Mouse (Mus musculus) retina, embryonic 14.5 days (tissue): ENCODE results near the gene Lmbr1l.
"Not testable (repeated sequence)": the region's sequence is repeated elsewhere in the genome, so short reads cannot be mapped to it uniquely, and the experiment has no call there.

ENCODE experiments used
- DNase-seq: peaks from one replicate; pipeline ENCODE4 v3.0.0-alpha.2; 2015; ENCODE audit warnings: low spot score

Gene Lmbr1l

DNA sequence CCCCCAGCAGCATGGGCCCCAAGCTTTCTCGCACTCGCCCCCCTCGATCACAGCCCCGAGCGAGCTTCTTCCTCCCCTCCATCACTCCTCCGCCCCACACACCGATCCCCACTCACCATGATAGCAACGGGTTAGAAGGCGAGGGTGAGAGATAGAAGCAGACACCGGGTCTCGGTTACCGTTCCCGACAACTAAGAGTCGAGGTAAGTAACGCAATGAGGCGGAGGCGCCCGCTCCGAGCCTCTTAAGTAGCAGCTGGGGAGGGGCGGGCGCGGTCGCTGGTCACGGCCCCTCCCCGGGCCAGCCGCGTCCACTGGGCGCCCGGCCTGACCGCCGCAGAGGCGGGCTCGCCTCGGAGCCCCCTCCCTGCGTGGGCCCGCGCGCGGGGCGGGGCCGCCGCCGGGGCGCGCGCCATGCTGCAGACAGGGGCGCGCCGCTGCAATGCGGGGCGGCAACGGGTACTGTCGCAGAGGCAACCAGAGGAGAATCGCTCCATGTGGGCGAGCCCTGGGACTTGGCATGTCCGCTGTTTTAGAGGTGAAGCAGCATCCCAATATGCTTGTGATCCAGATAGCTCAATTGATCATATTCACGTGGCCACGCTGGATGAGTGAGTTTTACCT lies 16.3 kb upstream of the Lmbr1l start, which contains the start of gene Tuba1b:
TSS of gene Tuba1b (minus strand) at position 349 of the 623 bp plus-strand sequence.
- DNase-seq: peak; percentile 94

- DNase-seq: peak; percentile 98
Measured at GRCm38 (mm10) chr15:98933833-98934216, 15.8 kb upstream of the Lmbr1l start.

DNA sequence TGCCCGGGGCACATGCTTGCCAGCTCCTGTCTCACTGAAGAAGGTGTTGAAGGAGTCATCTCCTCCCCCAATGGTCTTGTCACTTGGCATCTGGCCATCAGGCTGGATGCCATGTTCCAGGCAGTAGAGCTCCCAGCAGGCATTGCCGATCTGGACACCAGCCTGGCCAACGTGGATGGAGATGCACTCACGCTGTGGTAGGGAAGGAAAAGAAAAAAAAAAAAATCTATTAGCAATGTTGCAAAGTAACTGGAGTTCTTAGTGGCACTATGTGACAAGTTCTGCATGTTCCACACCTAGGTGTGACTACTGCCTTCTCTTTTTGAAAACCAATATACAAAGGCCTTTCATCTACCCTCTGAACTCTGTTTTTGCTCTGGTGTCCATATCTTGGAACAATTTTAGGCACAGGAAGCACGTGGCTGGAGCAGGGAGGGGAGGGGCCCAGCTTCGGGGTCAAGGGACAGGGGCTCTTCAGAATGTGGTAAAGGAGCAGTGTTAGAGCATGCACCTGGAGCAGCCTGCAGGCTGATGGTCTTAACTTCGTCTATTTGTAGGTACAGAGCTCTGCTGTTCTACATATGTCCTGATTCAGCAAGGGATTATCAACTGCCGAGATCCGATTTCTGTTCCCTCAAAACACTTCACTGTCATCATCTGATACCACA lies 15.1 kb upstream of the Lmbr1l start:
- DNase-seq: not testable (repeated sequence)

DNA sequence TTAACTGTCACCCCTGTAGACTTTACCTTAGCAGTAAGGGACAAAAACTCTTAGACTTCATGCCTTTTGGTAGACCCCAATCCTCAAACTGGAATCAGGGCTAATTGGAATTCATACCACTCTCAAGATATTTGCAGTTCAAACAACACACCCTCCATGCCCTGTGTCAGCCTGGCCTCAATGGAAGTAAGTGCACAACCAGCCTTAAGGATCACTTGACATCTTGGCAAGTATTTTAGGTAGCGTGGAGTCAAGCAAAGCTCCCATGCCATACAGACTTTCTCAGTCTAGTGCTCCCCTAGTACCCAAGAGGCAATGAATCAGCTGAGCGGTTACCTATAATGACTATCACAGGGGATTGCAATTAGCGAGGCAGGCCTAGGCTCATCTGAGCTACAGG lies 13.0 kb upstream of the Lmbr1l start:
- DNase-seq: no peak

DNA sequence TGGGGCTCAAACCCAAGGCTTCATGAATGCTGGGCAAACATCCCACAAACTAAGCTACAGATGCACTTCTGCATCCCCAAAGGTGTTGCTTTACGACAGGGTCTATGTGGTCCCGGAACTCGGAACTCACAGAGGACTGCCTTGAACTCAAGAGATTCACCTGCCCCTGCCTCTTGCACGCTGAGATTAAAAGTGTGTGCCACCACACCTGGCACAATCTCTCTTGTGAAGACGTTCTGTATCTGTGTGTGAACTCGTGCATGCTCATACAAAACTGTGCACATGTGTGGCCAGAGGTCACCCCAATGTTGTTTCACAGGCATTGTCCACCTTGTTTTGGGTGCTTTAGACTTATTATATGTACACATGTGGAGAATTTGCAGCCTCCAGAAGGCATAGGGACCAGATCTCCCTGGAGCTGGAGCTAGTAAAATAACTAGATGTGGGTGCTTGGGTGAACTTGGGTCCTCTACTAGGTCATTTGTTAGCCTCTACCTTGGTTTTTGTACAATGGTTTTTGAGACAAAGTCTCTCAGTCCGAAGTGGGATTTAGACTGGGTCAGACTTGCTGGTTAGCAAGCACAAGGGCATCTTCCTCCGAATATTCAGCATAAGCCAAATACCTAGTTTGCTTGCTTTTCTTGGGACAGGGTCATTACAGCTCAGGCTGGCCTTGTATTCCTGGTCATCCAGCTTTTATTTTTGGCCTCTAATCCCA lies 12.1 kb upstream of the Lmbr1l start:
- no peak for DNase-seq

- DNase-seq: peak; percentile 89
Measured at GRCm38 (mm10) chr15:98928598-98929240, 10.7 kb upstream of the Lmbr1l start.

- DNase-seq: no peak
Measured at GRCm38 (mm10) chr15:98927566-98927965, 9.5 kb upstream of the Lmbr1l start.

- no peak for DNase-seq
Measured at GRCm38 (mm10) chr15:98924682-98925081, 6.7 kb upstream of the Lmbr1l start.

GRCm38 (mm10) chr15:98923031-98923537 lies 5.1 kb upstream of the Lmbr1l start:
- DNase-seq: no peak

DNA sequence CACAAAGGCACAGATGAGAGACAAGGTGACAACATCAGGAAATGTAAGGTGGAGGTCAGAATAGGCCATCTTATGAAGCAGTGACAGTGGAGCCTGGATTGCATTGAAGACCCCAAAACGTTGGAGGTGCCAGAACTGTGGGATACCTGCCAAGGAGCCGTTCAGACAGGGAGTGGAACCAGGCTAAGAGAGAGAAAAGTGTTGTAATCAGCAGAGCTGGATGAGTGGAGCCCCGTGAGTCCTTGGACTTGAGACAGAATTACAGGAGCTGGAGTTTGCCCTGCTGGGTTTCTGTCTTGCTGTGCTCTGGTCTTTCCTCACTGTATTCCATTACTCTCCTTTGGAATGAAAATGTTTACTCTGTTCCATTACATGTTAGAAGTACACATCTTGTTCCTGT lies 4.5 kb upstream of the Lmbr1l start:
- DNase-seq: no peak

GRCm38 (mm10) chr15:98921510-98921909 lies 3.5 kb upstream of the Lmbr1l start:
- DNase-seq: no peak

DNA sequence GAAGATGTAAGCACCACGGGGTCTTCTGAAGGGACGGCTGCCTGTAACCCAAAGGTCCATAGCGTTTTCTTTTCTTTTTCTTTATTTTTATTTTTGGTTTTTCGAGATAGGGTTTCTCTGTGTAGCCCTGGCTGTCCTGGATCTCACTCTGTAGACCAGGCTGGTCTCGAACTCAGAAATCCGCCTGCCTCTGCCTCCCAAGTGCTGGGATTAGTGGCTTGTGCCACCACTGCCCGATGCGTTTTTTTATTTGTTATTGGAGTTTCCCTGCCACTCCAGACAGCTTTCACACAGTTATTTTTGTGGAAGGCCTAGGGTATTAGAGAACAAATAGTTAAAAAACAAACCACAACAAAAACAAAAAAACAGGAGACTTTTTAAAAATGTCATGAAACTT lies 466 bp upstream of the Lmbr1l start:
- not testable (repeated sequence) for DNase-seq

DNA sequence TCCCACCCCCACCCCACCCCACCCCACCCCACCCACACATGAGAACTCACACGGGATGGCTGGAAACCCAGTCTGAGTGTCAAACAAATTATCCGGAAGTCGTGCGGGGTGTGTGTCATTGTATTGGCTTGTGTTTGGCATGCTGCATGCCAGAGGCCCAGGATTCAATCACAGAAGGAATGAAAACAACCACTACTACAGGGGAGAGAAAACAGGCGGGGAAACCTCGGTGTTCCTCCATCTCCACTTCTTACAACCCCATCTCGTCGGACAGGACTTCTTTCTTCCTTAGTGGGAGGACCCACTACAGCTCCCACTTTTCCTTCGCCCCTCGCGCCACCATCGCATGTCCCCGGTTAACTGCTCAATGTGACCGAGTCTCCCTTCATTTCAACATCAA lies 940 bp downstream of the Lmbr1l start:
- no peak for DNase-seq

- no peak for DNase-seq
Measured at GRCm38 (mm10) chr15:98916016-98916415, 2.0 kb downstream of the Lmbr1l start.

DNA sequence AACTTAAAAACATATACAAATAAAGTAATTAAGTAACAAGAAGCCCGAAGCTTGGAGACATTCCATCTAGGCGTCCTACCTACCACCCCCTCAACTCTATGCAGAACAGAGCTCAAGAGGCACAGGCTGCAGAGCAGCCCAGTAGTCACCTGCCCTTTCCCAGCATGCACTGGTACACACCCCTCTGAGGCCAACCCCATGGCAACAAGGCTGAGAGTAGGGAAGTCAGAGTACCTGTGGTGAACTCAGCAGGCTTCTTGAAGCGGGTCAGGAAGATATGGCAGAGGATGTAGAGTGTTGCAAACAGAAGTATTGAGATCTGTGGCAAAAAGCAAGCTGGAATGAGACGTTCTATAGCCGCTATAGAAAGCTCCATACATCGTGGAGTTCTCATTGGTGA lies 3.1 kb downstream of the Lmbr1l start:
- no peak for DNase-seq

- DNase-seq: peak; percentile 88
Measured at GRCm38 (mm10) chr15:98904692-98905091, 13.3 kb downstream of the Lmbr1l start.

- no peak for DNase-seq
Measured at GRCm38 (mm10) chr15:98902600-98902999, 15.4 kb downstream of the Lmbr1l start.

- DNase-seq: no peak
Measured at GRCm38 (mm10) chr15:98901530-98901929, 16.5 kb downstream of the Lmbr1l start.

GRCm38 (mm10) chr15:98897928-98898800 lies 19.9 kb downstream of the Lmbr1l start, which contains the start of gene Dhh:
TSS of gene Dhh (minus strand) at chr15:98898540.
- DNase-seq: peak; percentile 53

DNA sequence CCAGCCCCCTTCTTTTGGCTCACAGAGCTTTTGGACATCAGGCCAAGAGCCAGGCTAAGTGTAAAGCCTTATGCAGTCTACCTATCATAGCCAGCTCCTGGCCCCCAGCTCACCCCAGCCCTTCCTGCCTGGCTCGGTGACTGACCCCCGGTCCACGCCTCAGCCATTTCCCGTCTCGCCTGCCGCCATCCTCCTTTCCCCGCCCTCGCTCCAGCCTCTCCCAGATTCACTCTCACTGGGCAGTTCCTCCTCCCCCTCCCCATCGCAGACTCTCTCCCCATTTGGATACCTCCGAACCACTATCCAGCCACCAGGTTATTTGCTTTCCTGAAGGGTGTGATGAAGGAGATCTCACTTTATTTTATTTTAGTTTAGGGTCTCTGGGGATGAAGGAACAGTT lies 20.5 kb downstream of the Lmbr1l start:
- DNase-seq: no peak
